8 mouse cellular contexts compared by ENCODE assay signal in genomic region chr12:102877301-102878030, GRCm38 (mm10). TPM values are rescaled to one million over a fixed set of nuclear protein-coding genes. Genes with fewer than 3 reads are reported as not detected.
DNase-seq lines count a peak whose midpoint lies in the region; ATAC-seq and TF ChIP-seq lines count a peak whose summit lies in the region.

No protein-coding gene starts in this region.

- H3K36me3 ChIP-seq in forebrain, postnatal 0 days (ENCODE audit: insufficient read depth) = no peaks in the 10 kb centered on the region
- no peaks in the 10 kb centered on the region for H3K36me3 ChIP-seq in hindbrain, embryonic 12.5 days

- H3K9ac ChIP-seq in forebrain, postnatal 0 days = peak overlapping the region; percentile 86
- peak overlapping the region; percentile 97 for H3K9ac ChIP-seq in hindbrain, embryonic 12.5 days

- no peaks in the 10 kb centered on the region for H3K27me3 ChIP-seq in forebrain, postnatal 0 days (ENCODE audit: insufficient read depth, low read length)
- H3K27me3 ChIP-seq in hindbrain, embryonic 12.5 days = no peaks in the 10 kb centered on the region

- WGBS in forebrain, postnatal 0 days = under 1% methylated on average over 58 of the region's 70 CpGs
- under 1% methylated on average over 69 of the region's 70 CpGs for WGBS in hindbrain, embryonic 12.5 days

- H3K27ac ChIP-seq in forebrain, postnatal 0 days (ENCODE audit: low read depth, low read length) = peak overlapping the region; percentile 93
- H3K27ac ChIP-seq in hindbrain, embryonic 12.5 days = peak overlapping the region; percentile 97

- H3K4me1 ChIP-seq in forebrain, postnatal 0 days (ENCODE audit: insufficient read depth) = peaks cover 12% of the 10 kb centered on the region
- H3K4me1 ChIP-seq in hindbrain, embryonic 12.5 days = peaks cover 12% of the 10 kb centered on the region

- peak; percentile 23; the same call in 1 of the 2 replicates for TF ChIP-seq CTCF in forebrain, postnatal 0 days (IDR thresholded peaks at IDR 0.05; ENCODE audit: low read depth)

- H3K9me3 ChIP-seq in forebrain, postnatal 0 days (ENCODE audit: low read length) = no peaks in the 10 kb centered on the region
- no peaks in the 10 kb centered on the region for H3K9me3 ChIP-seq in hindbrain, embryonic 12.5 days (replicated peaks)

- H3K4me2 ChIP-seq in forebrain, postnatal 0 days (ENCODE audit: low read depth) = peak overlapping the region; percentile 56
- peak overlapping the region; percentile 68 for H3K4me2 ChIP-seq in hindbrain, embryonic 12.5 days (replicated peaks)

- H3K4me3 ChIP-seq in forebrain, postnatal 0 days (ENCODE audit: low read depth, low read length) = peak overlapping the region; percentile 96
- peak overlapping the region; percentile 92 for H3K4me3 ChIP-seq in hindbrain, embryonic 12.5 days

- DNase-seq in NIH3T3 (ENCODE audit: low read depth) = peak; percentile 67
- peak; percentile 34 to 44 for DNase-seq in cerebellum, adult 18-20 months
- DNase-seq in forebrain, postnatal 0 days = peak; percentile 59
- peak; percentile 23 to 25 for DNase-seq in layer of hippocampus, postnatal 36 days
- DNase-seq in lung, postnatal 4 days = peak; percentile 49 to 76
- peak; percentile 66 for DNase-seq in retina, postnatal 1 day
- peak; percentile 68 for DNase-seq in thymus, postnatal 4 days

- peak; percentile 58 for ATAC-seq in forebrain, postnatal 0 days
- ATAC-seq in hindbrain, embryonic 12.5 days (ENCODE audit: low FRiP score) = peak; percentile 87

RNA-seq across cellular contexts. Expression of gene Btbd7, which starts 0.8 kb away (rescaled TPM):
- 31.2 and 37.8 TPM in 2 replicates for total RNA-seq in forebrain, postnatal 0 days (2014; rRNA removed)
- 5.1 and 7.0 TPM in 2 replicates for polyA plus RNA-seq in forebrain, postnatal 0 days (2015; fragmentation: Nextera tagmentation; extraction: Ambion mirVana)
- polyA plus RNA-seq in hindbrain, embryonic 12.5 days (2016; fragmentation: Nextera tagmentation; extraction: Ambion mirVana) = 27.5 and 27.9 TPM in 2 replicates
- total RNA-seq in layer of hippocampus, postnatal 36 days (2021) = 10 to 100 TPM; 17.6 to 21.8 TPM

RNA-seq across cellular contexts. Expression of gene Cox8c, which starts 21.6 kb away (rescaled TPM):
- not detected in 2 replicates for total RNA-seq in forebrain, postnatal 0 days (2014; rRNA removed)
- polyA plus RNA-seq in forebrain, postnatal 0 days (2015; fragmentation: Nextera tagmentation; extraction: Ambion mirVana) = not detected in 2 replicates
- not detected in 2 replicates for polyA plus RNA-seq in hindbrain, embryonic 12.5 days (2016; fragmentation: Nextera tagmentation; extraction: Ambion mirVana)
- not detected for total RNA-seq in layer of hippocampus, postnatal 36 days (2021)

Comparison
In these comparisons a context has a peak if more than half of its experiments do, and no peak if none do; other contexts are left out.
1. Peak in every context shown above with its lines: DNase-seq, ATAC-seq, H3K4me3 ChIP-seq and H3K27ac ChIP-seq.